Mouse (Mus musculus) stomach, embryonic 16.5 days (tissue): ENCODE measurements around the gene Tshz2. TPM values are rescaled to one million over a fixed set of nuclear protein-coding genes. Genes with fewer than 3 reads are reported as not detected.

ENCODE experiments used
- ATAC-seq: fragments of 200-750 bp; cut with Nextera tagmentation; 2 replicates; pipeline ENCODE4 v1.8.0; 2017; ENCODE audit warnings: moderate number of reproducible peaks, moderate TSS enrichment; ENCODE audit not compliant: insufficient read depth, low FRiP score
- H3K27ac ChIP-seq: fragments of 300-500 bp; sonication (generic); 2 replicates; pipeline ENCODE4 v1.5.1; 2014; ENCODE audit warnings: low read length
- H3K27me3 ChIP-seq: fragments of 300-500 bp; sonication (generic); 2 replicates; pipeline ENCODE4 v1.6.1; 2014; ENCODE audit warnings: low read length, control low read depth, mixed read lengths; ENCODE audit not compliant: control insufficient read depth, insufficient read depth
- H3K36me3 ChIP-seq: fragments of 300-500 bp; sonication (generic); 2 replicates; pipeline ENCODE4 v1.6.1; 2014; ENCODE audit warnings: low read length; ENCODE audit not compliant: control insufficient read depth, insufficient read depth
- H3K4me1 ChIP-seq: fragments of 300-500 bp; sonication (generic); 2 replicates; pipeline ENCODE4 v1.6.1; 2014; ENCODE audit warnings: low read length, control low read depth, mixed read lengths; ENCODE audit not compliant: control insufficient read depth, insufficient read depth
- H3K4me2 ChIP-seq: fragments of 300-500 bp; sonication (generic); 2 replicates; pipeline ENCODE4 v1.6.1; 2014; ENCODE audit warnings: low read depth, low read length, mixed read lengths
- H3K4me3 ChIP-seq: fragments of 300-500 bp; sonication (generic); replicated peaks from 2 replicates; pipeline ENCODE4 v1.5.1; 2014; ENCODE audit warnings: mild to moderate bottlenecking, low read length
- H3K9ac ChIP-seq: fragments of 300-500 bp; sonication (generic); 2 replicates; pipeline ENCODE4 v1.6.1; 2014; ENCODE audit warnings: low read length
- H3K9me3 ChIP-seq: fragments of 300-500 bp; sonication (generic); replicated peaks from 2 replicates; pipeline ENCODE4 v1.6.1; 2016; ENCODE audit warnings: low read length, control low read depth; ENCODE audit not compliant: control insufficient read depth
- WGBS: fragments of 180-500 bp; shearing (Covaris S2); extraction: QIAGEN DNeasy Blood & Tissue Kit; methylation state at CpG from one replicate; pipeline ENCODE4 v1.1.7; 2014; 5-methylcytosine and 5-hydroxymethylcytosine counted together
- polyA plus RNA-seq: library from polyadenylated mRNA; unstranded; fragments of >200 nt; fragmentation: Nextera tagmentation; extraction: Ambion mirVana; gene quantifications from 2 replicates; pipeline ENCODE4 v1.2.1, GENCODE M21; 2015

The Tshz2 gene
- polyA plus RNA-seq, 1 experiment from 2014 or later = 13.5 TPM

DNA sequence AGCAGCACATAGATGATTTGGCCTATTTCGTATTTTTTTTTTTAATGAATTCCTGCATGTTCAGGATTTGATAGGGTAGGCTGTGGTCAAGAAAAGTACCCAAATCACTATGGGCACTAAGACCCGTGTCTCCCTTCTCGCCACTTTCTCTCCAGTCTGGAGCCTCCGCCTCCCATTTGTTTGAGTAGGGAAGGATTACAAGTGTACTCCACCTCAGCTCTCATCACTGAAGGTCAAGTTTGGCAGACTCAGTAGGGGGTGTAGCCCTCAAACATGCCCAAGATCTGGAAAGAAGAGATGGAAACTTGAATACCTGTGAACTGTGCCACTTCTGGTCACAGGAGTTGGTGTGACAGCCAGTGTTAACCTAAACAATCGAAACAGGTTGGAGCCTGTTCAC lies 66.3 kb downstream of the Tshz2 start:
- no peak for ATAC-seq
- Histone ChIP-seq H3K4me1 (peaks cover 43% of the 10 kb centered on the region), H3K4me2 (no peak overlapping the region), H3K27me3 (no peaks in the 10 kb centered on the region), H3K9me3 (no peaks in the 10 kb centered on the region), H3K4me3 (no peak overlapping the region), H3K27ac (peak overlapping the region; percentile 74), H3K36me3 (no peaks in the 10 kb centered on the region), H3K9ac (no peak overlapping the region)
- WGBS = 74% methylated on average over 5 of the region's 5 CpGs

DNA sequence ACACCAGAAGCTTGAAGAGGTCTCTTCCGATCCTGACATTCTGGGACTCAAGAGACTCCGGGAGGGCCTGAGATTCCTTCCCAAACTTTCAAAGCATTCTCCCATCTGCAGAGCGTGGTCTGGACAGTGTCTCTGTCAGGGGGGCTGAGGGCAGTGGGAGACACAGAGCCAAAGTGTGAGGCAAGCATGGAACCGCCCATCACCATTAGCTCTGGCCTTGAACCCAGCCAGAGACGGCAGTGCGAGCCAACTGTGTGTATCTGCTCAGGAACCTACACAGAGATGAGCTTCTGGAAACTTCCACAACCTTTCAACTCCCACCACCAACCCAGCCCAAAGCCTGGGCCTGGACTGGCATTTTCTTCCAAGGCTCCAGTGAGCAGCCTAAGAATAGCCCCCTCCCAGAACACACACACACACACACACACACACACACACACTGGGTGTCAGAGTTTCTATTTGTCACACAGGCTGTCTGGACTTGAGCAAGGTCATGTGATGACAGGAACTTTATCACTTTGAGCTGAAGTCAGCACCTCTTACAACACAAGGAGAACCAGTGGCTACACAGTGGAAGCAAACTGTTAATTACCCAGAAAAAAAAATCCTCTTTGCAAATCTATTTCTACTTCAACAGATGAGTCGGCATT lies 67.2 kb downstream of the Tshz2 start:
- Histone ChIP-seq H3K9me3 (no peaks in the 10 kb centered on the region), H3K27ac (peak overlapping the region; percentile 74), H3K9ac (no peak overlapping the region), H3K4me1 (peaks cover 37% of the 10 kb centered on the region), H3K36me3 (no peaks in the 10 kb centered on the region), H3K4me2 (no peak overlapping the region), H3K4me3 (no peak overlapping the region), H3K27me3 (no peaks in the 10 kb centered on the region)
- 36% methylated on average over 7 of the region's 7 CpGs for WGBS
- ATAC-seq = peak; percentile 85

DNA sequence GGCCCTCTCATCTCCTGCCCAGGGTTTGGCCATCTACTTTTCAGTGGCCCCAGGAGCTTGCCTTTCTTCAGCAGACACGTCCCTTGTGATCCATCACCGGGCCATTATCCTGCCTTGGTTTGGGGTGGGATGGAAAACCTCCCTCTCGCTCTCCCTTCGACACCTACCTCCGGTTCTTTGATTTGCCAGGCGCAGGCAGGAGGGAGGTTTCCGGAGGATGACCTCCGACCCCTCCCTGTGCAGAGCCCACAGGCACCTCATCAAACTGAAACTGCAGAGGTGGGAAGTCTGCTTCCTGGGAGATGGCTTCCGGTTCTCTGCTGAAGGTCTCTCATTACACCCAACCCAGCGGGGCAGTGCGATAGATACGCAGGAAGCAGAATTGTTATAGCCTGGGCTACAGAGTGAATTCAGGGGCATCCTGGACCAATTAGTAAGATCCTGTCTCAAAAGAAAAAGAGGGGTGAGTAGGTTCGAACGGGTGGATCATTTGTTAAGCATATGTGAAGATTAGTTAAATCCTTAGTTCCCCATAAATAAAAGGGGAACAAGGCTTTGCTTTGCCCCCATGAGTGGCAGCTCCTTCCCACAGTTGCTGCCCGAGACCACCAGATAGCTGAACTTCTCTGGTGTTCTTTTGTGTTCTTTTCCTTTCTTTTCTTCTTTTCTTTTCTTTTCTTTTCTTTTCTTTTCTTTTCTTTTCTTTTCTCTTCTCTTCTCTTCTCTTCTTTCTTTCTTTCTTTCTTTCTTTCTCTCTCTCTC lies 70.1 kb downstream of the Tshz2 start:
- Histone ChIP-seq H3K9me3 (no peaks in the 10 kb centered on the region), H3K27ac (no peak overlapping the region), H3K4me1 (peaks cover 28% of the 10 kb centered on the region), H3K27me3 (no peaks in the 10 kb centered on the region), H3K4me2 (no peak overlapping the region), H3K9ac (no peak overlapping the region), H3K36me3 (no peaks in the 10 kb centered on the region), H3K4me3 (no peak overlapping the region)
- no peak for ATAC-seq
- WGBS = 59% methylated on average over 15 of the region's 15 CpGs

DNA sequence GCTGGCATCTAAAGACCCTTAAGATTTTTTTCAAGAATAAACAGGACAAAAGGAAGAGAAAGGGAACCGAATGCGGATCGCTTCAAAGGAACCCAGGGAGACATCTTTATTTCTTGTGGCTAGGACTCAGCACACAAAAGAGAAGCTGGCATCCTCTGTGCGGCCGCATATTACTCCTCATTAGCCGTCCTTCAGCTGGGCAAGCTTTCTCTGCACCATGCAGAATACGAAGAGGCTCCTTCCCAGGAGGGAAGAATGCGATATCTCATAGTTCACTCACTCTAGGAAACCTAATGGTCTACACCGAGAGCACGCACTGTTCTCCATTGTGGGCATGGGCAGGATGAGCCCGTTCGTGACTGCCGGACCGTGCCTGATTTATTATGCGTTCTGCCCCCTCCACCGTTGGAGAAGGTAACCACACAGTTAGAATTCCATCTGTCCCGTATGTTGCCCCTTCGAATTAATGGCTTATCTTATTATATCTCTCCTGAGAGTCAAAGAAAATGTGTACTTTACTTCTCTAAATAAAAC lies 89.0 kb downstream of the Tshz2 start:
- Histone ChIP-seq H3K4me3 (no peak overlapping the region), H3K4me2 (no peak overlapping the region), H3K9me3 (no peaks in the 10 kb centered on the region), H3K27me3 (no peaks in the 10 kb centered on the region), H3K36me3 (no peaks in the 10 kb centered on the region), H3K4me1 (peaks cover 16% of the 10 kb centered on the region; the same call in 1 of the 2 replicates), H3K9ac (no peak overlapping the region), H3K27ac (0 out of 2 replicates have a peak overlapping the region, but pooled peaks have one; percentile 5)
- no peak for ATAC-seq
- 69% methylated on average over 18 of the region's 18 CpGs for WGBS

DNA sequence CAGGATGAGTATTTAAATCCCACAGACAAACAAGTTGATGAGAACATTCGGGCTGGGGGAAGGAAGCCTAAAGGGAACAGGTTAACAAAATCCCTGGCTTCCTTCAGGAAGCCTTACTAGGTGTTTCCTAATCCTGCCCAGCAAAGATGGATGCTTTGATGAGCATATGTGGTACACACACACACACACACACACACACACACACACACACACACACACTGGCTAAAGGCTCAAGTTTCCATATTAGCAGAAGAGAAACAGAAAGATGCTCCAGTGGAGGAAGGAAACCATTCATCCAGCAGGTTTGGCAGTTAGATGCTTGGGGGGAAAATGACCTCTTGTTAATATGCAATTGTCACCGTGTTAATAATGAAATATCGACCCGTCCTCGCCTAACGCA lies 89.5 kb downstream of the Tshz2 start:
- WGBS = 35% methylated on average over 6 of the region's 6 CpGs
- Histone ChIP-seq H3K4me2 (no peak overlapping the region), H3K4me1 (peaks cover 12% of the 10 kb centered on the region; the same call in 1 of the 2 replicates), H3K36me3 (no peaks in the 10 kb centered on the region), H3K9me3 (no peaks in the 10 kb centered on the region), H3K4me3 (no peak overlapping the region), H3K9ac (no peak overlapping the region), H3K27me3 (no peaks in the 10 kb centered on the region), H3K27ac (peak overlapping the region; percentile 45; the same call in 1 of the 2 replicates)
- no peak for ATAC-seq

DNA sequence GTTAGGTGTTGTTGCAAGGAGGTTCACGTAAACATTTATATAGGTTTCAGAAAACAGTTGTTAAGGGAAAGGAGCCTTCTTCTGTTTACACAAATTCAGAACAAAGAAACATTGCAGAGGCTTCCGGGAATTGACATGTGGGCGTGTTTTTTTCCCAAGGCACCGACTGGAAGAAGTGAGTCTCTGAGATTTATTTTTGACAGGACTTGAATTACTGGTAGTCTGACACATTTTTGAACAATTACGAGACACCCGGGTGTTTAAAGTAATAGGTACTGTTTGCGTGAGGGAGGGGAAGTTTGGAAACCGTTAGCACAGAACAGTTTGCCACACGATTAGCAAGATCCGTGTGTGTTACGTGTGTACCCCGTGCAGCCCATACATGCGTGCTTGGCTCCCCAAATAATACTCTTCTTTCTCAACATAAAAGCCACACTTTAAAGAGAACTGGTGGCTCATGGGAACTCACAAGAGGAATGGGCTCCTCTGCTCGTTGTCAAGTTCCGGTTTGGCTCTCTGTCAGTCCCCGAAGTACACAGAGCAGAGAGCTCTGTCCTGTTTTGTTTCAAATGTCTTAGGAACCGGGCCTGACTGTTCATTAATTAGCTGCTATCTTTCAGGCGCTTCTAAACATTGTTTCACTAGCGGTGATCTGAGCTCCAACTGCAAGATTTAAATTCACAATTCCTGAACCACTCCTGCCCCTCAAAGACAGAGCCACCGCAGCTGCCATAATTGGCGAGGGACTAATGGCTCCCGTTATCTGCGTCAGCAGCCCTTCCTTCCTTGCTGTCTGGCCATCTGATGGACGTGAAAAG lies 91.0 kb downstream of the Tshz2 start:
- peak; percentile 82 for ATAC-seq
- WGBS = 14% methylated on average over 24 of the region's 24 CpGs
- H3K4me2 ChIP-seq = peak overlapping the region; percentile 50
- peaks cover 17% of the 10 kb centered on the region; the same call in 1 of the 2 replicates for H3K4me1 ChIP-seq
- no peaks in the 10 kb centered on the region for H3K9me3 ChIP-seq
- H3K4me3 ChIP-seq = peak overlapping the region; percentile 20
- no peaks in the 10 kb centered on the region for H3K27me3 ChIP-seq
- H3K27ac ChIP-seq = peak overlapping the region; percentile 82
- no peaks in the 10 kb centered on the region for H3K36me3 ChIP-seq
- H3K9ac ChIP-seq = peak overlapping the region; percentile 51; the same call in 1 of the 2 replicates

DNA sequence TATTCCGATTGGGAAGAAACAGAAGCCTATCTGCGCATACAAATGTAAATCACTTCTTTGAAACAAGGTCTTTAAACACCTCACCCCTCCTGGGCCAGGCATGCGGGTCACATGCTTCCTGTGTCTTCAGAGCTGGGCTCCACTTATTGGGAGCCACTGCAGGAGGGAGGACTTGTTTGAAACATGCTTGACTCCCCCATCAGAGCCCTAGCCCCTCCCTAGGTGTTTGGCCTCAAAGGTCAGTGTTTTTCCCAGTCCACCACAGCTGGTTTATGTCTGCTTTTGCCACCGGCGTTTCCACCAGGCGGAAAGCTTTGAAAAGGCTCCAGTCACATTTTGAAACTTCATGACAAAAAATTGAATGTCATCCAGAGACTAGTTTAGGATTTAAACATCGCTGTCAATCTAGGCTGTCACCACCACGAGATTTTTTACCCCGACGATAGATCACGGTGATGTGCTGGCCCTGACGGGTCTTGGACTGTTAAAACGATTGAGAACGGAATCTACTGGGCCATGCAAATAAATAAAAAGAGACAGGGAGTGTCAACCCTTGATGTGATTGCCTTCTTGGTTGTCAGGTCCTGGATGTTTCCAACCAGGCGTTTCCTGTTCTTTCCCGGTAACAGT lies 96.0 kb downstream of the Tshz2 start:
- H3K4me2 ChIP-seq = no peak overlapping the region
- no peak overlapping the region for H3K4me3 ChIP-seq
- H3K4me1 ChIP-seq = peaks cover 13% of the 10 kb centered on the region; the same call in 1 of the 2 replicates
- no peak overlapping the region for H3K9ac ChIP-seq
- no peak for ATAC-seq
- H3K9me3 ChIP-seq = no peaks in the 10 kb centered on the region
- no peaks in the 10 kb centered on the region for H3K27me3 ChIP-seq
- no peaks in the 10 kb centered on the region for H3K36me3 ChIP-seq
- H3K27ac ChIP-seq = no peak overlapping the region
- WGBS = 44% methylated on average over 16 of the region's 16 CpGs

DNA sequence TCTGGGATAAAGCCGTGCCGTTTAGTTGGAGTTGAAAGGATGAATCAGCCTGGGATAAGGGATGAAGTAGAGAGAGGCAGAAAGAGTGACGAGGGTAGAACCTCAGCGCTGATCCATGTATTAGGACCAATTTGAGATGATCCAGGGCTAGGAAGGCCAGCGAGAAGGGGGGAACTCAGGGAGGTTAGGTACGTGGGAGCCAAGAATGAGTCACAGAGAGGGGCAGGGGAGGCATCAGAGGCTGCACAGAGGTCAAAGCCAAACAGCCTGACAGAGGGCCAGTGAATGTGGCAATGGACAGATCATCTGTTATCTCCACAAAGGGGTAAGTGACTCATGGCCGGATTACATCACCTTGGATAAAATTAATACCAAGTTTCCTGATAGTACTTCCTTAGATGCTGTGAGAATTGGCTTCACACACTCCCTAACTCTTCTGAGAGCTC lies 97.8 kb downstream of the Tshz2 start:
- Histone ChIP-seq H3K27ac (no peak overlapping the region), H3K9me3 (no peaks in the 10 kb centered on the region), H3K4me1 (0 out of 2 replicates have a peak, but pooled peaks cover 6% of the 10 kb centered on the region), H3K4me3 (no peak overlapping the region), H3K9ac (no peak overlapping the region), H3K36me3 (no peaks in the 10 kb centered on the region), H3K4me2 (no peak overlapping the region), H3K27me3 (no peaks in the 10 kb centered on the region)
- no peak for ATAC-seq
- WGBS = 52% methylated on average over 7 of the region's 7 CpGs
